Mouse (Mus musculus) midbrain, embryonic 11.5 days (tissue): ENCODE measurements at regions not wholly inside any gene's neighbourhood (a gene's known extent, or its start where the extent isn't known, plus 50 kb on each side); places are given as distances from the start of the nearest gene placed in this dataset.

Source experiments
- ATAC-seq: fragments of 200-750 bp; cut with Nextera tagmentation; 2 replicates; pipeline ENCODE4 v1.8.0; 2017; ENCODE audit warnings: moderate TSS enrichment, moderate library complexity; ENCODE audit not compliant: low FRiP score
- DNase-seq: peaks from one replicate; pipeline ENCODE4 v3.0.0; 2015; ENCODE audit warnings: low spot score; ENCODE audit errors: missing footprints
- H3K27ac ChIP-seq: fragments of 300-500 bp; sonication (generic); 2 replicates; pipeline ENCODE4 v1.5.1; 2014; ENCODE audit warnings: low read depth, low read length
- H3K27me3 ChIP-seq: fragments of 300-500 bp; sonication (generic); 2 replicates; pipeline ENCODE4 v1.6.1; 2014; ENCODE audit warnings: mild to moderate bottlenecking, low read length, moderate library complexity, mixed read lengths; ENCODE audit not compliant: control insufficient read depth, insufficient read depth
- H3K36me3 ChIP-seq: fragments of 300-500 bp; sonication (generic); 2 replicates; pipeline ENCODE4 v1.6.1; 2014; ENCODE audit warnings: mild to moderate bottlenecking, low read length, moderate library complexity, mixed read lengths; ENCODE audit not compliant: control insufficient read depth, insufficient read depth
- H3K4me1 ChIP-seq: fragments of 300-500 bp; sonication (generic); 2 replicates; pipeline ENCODE4 v1.6.1; 2014; ENCODE audit warnings: low read length; ENCODE audit not compliant: control insufficient read depth, insufficient read depth
- H3K4me2 ChIP-seq: fragments of 300-500 bp; sonication (generic); 2 replicates; pipeline ENCODE4 v1.6.1; 2014; ENCODE audit warnings: mild to moderate bottlenecking, moderate library complexity
- H3K4me3 ChIP-seq: fragments of 300-500 bp; sonication (generic); 2 replicates; pipeline ENCODE4 v1.5.1; 2014; ENCODE audit warnings: low read depth, low read length
- H3K9ac ChIP-seq: fragments of 300-500 bp; sonication (generic); 2 replicates; pipeline ENCODE4 v1.6.1; 2014; ENCODE audit warnings: low read length
- H3K9me3 ChIP-seq: fragments of 300-500 bp; sonication (generic); 2 replicates; pipeline ENCODE4 v1.6.1; 2016; ENCODE audit warnings: low read length; ENCODE audit not compliant: control insufficient read depth
- WGBS: fragments of 180-500 bp; shearing (Covaris S2); extraction: QIAGEN DNeasy Blood & Tissue Kit; methylation state at CpG from one replicate; pipeline ENCODE4 v1.1.7; 2014; 5-methylcytosine and 5-hydroxymethylcytosine counted together

DNA sequence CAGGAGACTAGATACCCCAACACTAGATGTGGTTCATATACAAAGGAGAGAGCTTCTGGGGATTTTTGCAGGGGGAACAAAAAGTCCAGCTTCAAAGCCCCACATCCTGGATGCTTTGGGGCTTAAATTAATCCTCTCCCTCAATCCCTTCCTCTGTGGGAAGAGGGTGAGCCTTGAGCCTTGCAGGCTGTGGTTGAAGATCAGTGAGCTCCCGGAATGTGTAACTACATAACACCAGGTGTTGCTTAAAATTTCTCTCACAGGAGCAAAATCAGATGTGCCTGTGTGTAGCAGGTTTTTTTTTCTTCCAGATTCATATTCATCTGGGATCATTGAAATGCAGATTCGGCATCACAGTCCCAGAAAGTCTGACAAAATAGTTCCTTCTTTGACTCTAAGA, 146.1 kb downstream of the Pxdc1 start:
- no peaks in the 10 kb centered on the region for H3K4me1 ChIP-seq
- no peaks in the 10 kb centered on the region for H3K27me3 ChIP-seq
- 65% methylated on average over 2 of the region's 2 CpGs for WGBS
- H3K4me2 ChIP-seq, result no peak overlapping the region
- no peak for DNase-seq
- no peak overlapping the region for H3K4me3 ChIP-seq
- H3K9me3 ChIP-seq, result no peaks in the 10 kb centered on the region
- H3K36me3 ChIP-seq, result no peaks in the 10 kb centered on the region
- H3K9ac ChIP-seq, result no peak overlapping the region
- no peak overlapping the region for H3K27ac ChIP-seq
- ATAC-seq, result no peak

DNA sequence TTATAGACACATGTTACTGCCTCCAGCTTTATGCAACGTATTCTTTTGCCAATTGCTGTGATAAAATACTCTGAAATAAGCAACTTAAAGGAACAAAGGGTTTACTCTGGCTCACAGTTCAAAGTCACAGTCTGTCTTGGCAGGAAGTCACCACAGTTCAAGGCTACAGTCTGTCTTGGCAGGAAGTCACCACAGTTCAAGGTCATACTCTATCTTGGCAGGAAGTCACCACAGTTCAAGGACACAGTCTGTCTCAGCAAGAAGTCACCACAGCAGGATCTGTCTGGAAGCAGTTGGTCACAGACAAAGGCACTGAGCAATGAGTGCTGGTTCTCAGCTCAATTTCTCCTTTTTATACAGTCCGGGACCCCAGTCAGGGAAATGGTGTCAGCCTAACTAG, 147.4 kb downstream of the Pxdc1 start:
- no peak overlapping the region for H3K9ac ChIP-seq
- no peaks in the 10 kb centered on the region for H3K9me3 ChIP-seq
- no peaks in the 10 kb centered on the region for H3K36me3 ChIP-seq
- no peaks in the 10 kb centered on the region for H3K27me3 ChIP-seq
- no peaks in the 10 kb centered on the region for H3K4me1 ChIP-seq
- no peak overlapping the region for H3K27ac ChIP-seq
- WGBS, result 85% methylated on average over 2 of the region's 2 CpGs
- no peak overlapping the region for H3K4me3 ChIP-seq
- DNase-seq, result no peak
- ATAC-seq, result no peak
- no peak overlapping the region for H3K4me2 ChIP-seq

DNA sequence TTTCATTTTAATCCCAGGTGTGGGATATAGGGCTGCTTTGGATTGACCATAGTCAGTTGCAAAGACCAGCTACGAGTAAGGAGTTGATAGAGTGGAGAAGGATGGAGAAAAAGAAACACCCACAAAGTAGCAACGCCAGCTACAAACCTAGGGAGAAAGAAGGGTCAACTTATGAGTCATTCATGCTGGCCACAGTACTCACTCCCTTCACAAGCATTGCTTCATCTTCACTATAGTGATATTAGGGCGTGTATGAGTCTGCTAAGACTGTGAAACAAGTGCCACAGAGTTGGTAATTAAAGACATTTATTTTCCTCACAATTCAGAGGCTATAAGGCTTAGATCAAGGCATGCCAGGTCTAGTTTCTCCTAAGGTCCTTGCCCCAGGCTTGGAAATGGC, 148.4 kb downstream of the Pxdc1 start:
- Histone ChIP-seq H3K9me3 (no peaks in the 10 kb centered on the region), H3K36me3 (no peaks in the 10 kb centered on the region), H3K27me3 (no peaks in the 10 kb centered on the region), H3K4me2 (no peak overlapping the region), H3K4me1 (no peaks in the 10 kb centered on the region), H3K4me3 (no peak overlapping the region), H3K9ac (no peak overlapping the region), H3K27ac (no peak overlapping the region)
- no peak for ATAC-seq
- DNase-seq, result no peak
- WGBS, result 84% methylated on average over 3 of the region's 3 CpGs

DNA sequence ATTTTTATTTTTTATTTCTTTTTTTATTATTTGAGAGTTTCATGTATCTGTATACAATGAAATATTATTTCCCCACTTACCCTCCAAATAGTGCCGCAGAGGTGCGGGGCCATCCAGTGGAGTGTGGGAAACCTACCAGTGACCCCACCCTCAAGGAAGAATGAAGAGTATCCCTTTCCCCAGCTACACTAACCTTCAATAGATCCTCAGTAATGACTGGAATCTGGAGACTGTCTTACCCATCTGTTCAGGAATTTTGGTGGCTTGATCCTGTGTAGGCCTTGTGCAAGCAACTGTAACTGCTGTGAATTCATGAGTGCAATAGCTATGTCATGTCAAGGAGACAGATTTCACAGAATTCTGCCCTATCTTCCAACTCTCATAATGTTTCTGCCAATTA, 153.9 kb upstream of the Slc22a23 start:
- DNase-seq (no peak), ATAC-seq (no peak)
- Histone ChIP-seq H3K4me2 (no peak overlapping the region), H3K4me3 (no peak overlapping the region), H3K4me1 (no peaks in the 10 kb centered on the region), H3K9ac (no peak overlapping the region), H3K27ac (no peak overlapping the region), H3K9me3 (no peaks in the 10 kb centered on the region), H3K27me3 (no peaks in the 10 kb centered on the region), H3K36me3 (no peaks in the 10 kb centered on the region)
- WGBS, result 100% methylated on average over 2 of the region's 2 CpGs

DNA sequence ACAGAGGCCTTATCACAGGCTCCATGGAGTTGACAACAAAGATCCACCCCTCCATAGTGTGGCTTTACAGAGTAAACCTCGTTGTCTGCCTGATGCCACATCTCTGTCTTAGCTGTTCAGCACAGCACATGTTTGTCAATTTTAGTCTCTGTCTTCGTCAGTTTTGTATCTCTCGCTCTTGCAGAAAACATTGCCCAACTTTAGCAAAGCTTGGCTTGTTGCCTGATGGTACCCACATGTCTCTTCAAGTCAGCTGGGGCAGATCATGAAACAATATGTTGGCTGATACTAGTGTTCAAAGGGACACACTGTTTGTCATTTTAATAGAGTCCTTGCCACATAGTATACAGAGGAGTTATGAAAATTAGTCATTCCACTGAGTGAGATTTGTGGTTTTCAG, 152.7 kb upstream of the Slc22a23 start:
- H3K27me3 ChIP-seq, result no peaks in the 10 kb centered on the region
- 83% methylated on average over 3 of the region's 3 CpGs for WGBS
- H3K4me2 ChIP-seq, result no peak overlapping the region
- no peak overlapping the region for H3K9ac ChIP-seq
- DNase-seq (no peak), ATAC-seq (no peak)
- no peak overlapping the region for H3K27ac ChIP-seq
- H3K4me3 ChIP-seq, result no peak overlapping the region
- H3K4me1 ChIP-seq, result no peaks in the 10 kb centered on the region
- no peaks in the 10 kb centered on the region for H3K36me3 ChIP-seq
- H3K9me3 ChIP-seq, result no peaks in the 10 kb centered on the region

DNA sequence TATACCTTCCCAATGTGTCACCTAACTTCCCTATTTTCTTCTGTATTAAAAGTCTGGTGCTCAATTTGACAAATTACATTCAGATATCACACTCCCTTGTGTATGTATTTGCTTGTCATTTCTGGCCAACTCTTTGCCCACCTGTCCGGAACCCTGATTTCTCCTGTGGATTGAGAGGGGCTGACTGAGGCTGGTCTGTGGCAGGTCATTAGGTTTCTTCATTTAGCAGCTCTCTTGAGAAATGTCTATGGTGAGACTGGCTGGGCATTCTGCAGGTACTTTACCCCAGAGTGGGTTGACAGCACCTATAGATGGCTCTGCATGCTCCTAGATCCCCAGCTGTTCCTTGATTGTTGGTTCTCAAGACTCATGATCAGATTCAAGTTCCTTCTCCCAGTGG, 139.8 kb upstream of the Slc22a23 start:
- no peak for DNase-seq
- no peaks in the 10 kb centered on the region for H3K9me3 ChIP-seq
- H3K9ac ChIP-seq, result no peak overlapping the region
- H3K4me2 ChIP-seq, result no peak overlapping the region
- H3K27me3 ChIP-seq, result no peaks in the 10 kb centered on the region
- no peaks in the 10 kb centered on the region for H3K36me3 ChIP-seq
- ATAC-seq, result no peak
- no peak overlapping the region for H3K27ac ChIP-seq
- no peaks in the 10 kb centered on the region for H3K4me1 ChIP-seq
- H3K4me3 ChIP-seq, result no peak overlapping the region
- WGBS, result 96% methylated on average over 1 of the region's 1 CpGs

DNA sequence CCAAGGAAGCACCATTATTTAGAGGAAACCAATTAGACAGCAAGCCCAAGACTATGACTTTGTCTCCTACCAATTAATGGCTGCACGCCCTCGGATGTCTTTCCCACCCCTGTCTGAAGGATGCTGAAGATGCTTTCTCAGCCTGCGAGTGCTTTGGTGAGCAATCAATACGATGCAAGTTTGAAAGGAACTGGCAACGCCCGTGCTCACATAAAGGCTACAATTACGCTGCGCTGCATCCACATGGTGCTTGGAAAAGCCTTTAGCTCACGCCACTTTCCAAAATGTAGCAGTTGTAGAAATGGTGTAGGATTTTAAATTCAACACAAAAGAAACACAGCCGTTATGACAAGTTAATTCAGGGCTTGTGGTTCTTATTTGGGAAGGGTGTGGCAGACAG, 136.5 kb upstream of the Slc22a23 start:
- DNase-seq (peak; percentile 74), ATAC-seq (no peak)
- Histone ChIP-seq H3K4me3 (no peak overlapping the region), H3K9me3 (no peaks in the 10 kb centered on the region), H3K27ac (no peak overlapping the region), H3K27me3 (no peaks in the 10 kb centered on the region), H3K4me2 (no peak overlapping the region), H3K9ac (no peak overlapping the region), H3K36me3 (no peaks in the 10 kb centered on the region), H3K4me1 (no peaks in the 10 kb centered on the region)
- 90% methylated on average over 10 of the region's 10 CpGs for WGBS

DNA sequence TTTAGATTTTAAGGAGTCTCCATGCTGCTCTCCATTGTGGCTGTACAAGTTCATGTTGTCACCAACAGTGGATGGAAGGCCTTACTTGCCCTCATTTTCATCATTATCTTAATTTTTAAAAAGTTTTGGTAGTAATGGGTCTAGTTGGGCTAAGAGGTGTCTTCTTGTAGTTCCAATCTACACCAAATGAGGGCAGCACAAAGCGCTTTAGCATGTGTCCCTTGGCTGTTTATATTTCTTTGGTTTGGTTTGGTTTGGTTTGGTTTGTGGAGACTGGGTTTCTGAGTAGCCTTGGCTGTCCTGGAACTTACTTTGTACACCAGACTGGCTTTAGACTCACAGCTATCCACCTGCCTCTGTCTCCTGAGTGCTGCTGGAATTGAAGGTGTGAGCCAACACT, 125.4 kb upstream of the Slc22a23 start:
- Histone ChIP-seq H3K36me3 (no peaks in the 10 kb centered on the region), H3K27me3 (no peaks in the 10 kb centered on the region), H3K9me3 (no peaks in the 10 kb centered on the region), H3K27ac (no peak overlapping the region), H3K4me3 (no peak overlapping the region), H3K4me1 (no peaks in the 10 kb centered on the region), H3K4me2 (no peak overlapping the region), H3K9ac (no peak overlapping the region)
- 65% methylated on average over 1 of the region's 1 CpGs for WGBS
- ATAC-seq, result no peak
- no peak for DNase-seq

DNA sequence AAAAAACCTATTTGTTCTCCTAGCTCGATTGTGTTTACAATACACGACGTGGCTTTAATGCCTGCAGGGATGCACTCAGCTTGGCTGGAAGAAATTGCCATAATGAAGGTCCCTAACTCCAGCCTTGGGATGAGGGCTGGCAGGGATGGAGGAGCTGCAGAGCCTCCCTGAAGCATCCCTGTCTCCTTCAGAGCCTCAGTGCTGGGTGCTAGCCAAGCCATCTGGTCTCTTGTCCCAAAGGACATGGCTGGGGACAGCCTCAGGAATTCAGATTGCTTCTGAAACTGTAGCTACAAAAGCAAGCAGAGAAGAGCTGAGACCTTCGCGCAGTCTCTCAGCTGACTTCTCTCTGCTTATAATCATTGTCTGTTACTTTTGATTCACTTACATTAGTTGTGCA, 124.6 kb upstream of the Slc22a23 start:
- Histone ChIP-seq H3K4me1 (no peaks in the 10 kb centered on the region), H3K4me3 (no peak overlapping the region), H3K9me3 (no peaks in the 10 kb centered on the region), H3K36me3 (no peaks in the 10 kb centered on the region), H3K9ac (no peak overlapping the region), H3K27ac (no peak overlapping the region), H3K4me2 (no peak overlapping the region), H3K27me3 (no peaks in the 10 kb centered on the region)
- no peak for ATAC-seq
- no peak for DNase-seq
- WGBS, result 90% methylated on average over 5 of the region's 5 CpGs

DNA sequence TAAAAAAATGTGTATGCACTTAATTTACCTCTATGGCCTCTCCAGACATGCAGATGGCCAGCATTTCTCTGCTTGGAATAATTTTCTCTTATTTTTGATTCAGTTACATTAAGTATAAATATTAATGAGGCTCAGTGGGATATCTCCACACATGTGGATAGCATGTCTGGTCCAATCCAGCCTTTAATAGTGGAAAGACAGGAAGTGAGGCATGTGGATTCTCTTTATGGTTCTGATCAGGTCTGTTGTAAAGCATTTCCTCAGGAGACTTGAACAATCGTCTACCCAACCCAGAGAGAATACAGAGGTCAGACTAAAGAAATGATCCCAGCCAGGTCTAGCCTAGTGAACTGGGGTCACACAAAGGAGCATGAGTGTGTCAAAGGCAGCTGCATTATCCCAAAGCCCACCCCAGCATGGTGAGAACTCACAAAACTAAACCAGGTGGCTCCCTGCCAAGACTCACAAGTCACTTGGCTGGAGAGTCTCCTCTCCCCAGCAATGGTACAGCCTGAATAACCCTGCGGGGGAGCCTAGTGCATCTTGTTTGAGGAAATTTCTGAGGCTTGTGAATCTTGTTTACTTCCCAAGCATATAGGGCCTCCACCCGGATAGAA, 123.3 kb upstream of the Slc22a23 start:
- Histone ChIP-seq H3K9ac (no peak overlapping the region), H3K36me3 (no peaks in the 10 kb centered on the region), H3K4me2 (no peak overlapping the region), H3K4me1 (no peaks in the 10 kb centered on the region), H3K9me3 (no peaks in the 10 kb centered on the region), H3K4me3 (no peak overlapping the region), H3K27ac (no peak overlapping the region), H3K27me3 (no peaks in the 10 kb centered on the region)
- 81% methylated on average over 3 of the region's 3 CpGs for WGBS
- DNase-seq, result no peak
- no peak for ATAC-seq
